Mouse (Mus musculus) cortical plate, adult 2 months (tissue): Measurements from ENCODE around the gene Prss30.

ENCODE experiments used
- CTCF ChIP-seq: fragments of 200-500 bp; IDR thresholded peaks from 2 replicates; pipeline ENCODE4 v1.5.1; 2011; ENCODE audit warnings: mild to moderate bottlenecking, control low read depth, low read length; ENCODE audit not compliant: insufficient read depth; ENCODE audit errors: extremely low read depth
- POLR2A ChIP-seq: fragments of 200-500 bp; IDR thresholded peaks from 2 replicates; pipeline ENCODE4 v1.6.1; 2011; ENCODE audit warnings: mild to moderate bottlenecking, low read length, control low read depth; ENCODE audit not compliant: insufficient read depth; ENCODE audit errors: extremely low read depth

- TF ChIP-seq POLR2A = no peak
- TF ChIP-seq CTCF = no peak
These were observed 18.0 kb upstream of the Prss30 start for GRCm38 (mm10) chr17:23998383-23998782.
